Mouse (Mus musculus): ENCODE measurements around the gene Cpe. TPM values are rescaled to one million over a fixed set of nuclear protein-coding genes. Genes with fewer than 3 reads are reported as not detected.

Cpe gene
- polyA plus RNA-seq, 1 experiment from 2014 or later, result 49.1 TPM

DNA sequence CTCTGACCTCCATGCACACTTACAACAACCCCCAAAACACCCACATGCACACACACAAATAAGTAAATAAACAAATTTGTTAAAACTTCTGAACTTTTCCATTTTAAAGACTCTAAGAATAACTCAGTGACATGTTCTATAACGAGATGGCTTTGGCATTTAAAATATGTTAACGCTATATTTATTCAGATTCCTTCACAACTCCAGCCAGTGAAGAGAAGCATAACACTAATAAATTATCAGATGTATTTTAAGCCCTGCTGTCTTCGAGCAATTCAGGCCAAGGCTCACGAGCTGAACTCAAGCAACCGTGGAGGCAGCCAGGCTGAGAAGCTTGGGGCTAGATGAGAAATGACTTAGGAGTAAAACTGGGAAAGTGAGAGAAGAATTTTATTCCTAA is 79.2 kb downstream of the Cpe start:
- no peak overlapping the region for H3K9ac ChIP-seq (ENCODE audit: low read length)
- no peaks in the 10 kb centered on the region for H3K9me3 ChIP-seq (ENCODE audit: control insufficient read depth, low read length)
- H3K27ac ChIP-seq (ENCODE audit: low read length), result no peak overlapping the region
- no peak overlapping the region for H3K4me3 ChIP-seq (ENCODE audit: low read length)
- no peak overlapping the region for H3K4me2 ChIP-seq (ENCODE audit: low read depth, low read length)
- no peaks in the 10 kb centered on the region for H3K27me3 ChIP-seq (ENCODE audit: control insufficient read depth, insufficient read depth, low read depth, low read length)
- ATAC-seq (ENCODE audit: low read depth), result no peak
- no peaks in the 10 kb centered on the region for H3K4me1 ChIP-seq (replicated peaks; ENCODE audit: control insufficient read depth, insufficient read depth, low read length)
- WGBS, result 59% methylated on average over 5 of the region's 5 CpGs
- no peaks in the 10 kb centered on the region for H3K36me3 ChIP-seq (ENCODE audit: control insufficient read depth, insufficient read depth, low read length)

GRCm38 (mm10) chr8:64611210-64611974 is 81.5 kb downstream of the Cpe start:
- Histone ChIP-seq H3K4me2 (ENCODE audit: low read depth, low read length) (no peak overlapping the region), H3K9ac (ENCODE audit: low read length) (no peak overlapping the region), H3K4me1 (replicated peaks; ENCODE audit: control insufficient read depth, insufficient read depth, low read length) (no peaks in the 10 kb centered on the region), H3K27ac (ENCODE audit: low read length) (no peak overlapping the region), H3K4me3 (ENCODE audit: low read length) (no peak overlapping the region), H3K27me3 (ENCODE audit: control insufficient read depth, insufficient read depth, low read depth, low read length) (no peaks in the 10 kb centered on the region), H3K9me3 (ENCODE audit: control insufficient read depth, low read length) (no peaks in the 10 kb centered on the region), H3K36me3 (ENCODE audit: control insufficient read depth, insufficient read depth, low read length) (no peaks in the 10 kb centered on the region)
- ATAC-seq (ENCODE audit: low read depth), result no peak
- 64% methylated on average over 11 of the region's 11 CpGs for WGBS

GRCm38 (mm10) chr8:64608931-64609330 is 83.9 kb downstream of the Cpe start:
- Histone ChIP-seq H3K27me3 (ENCODE audit: control insufficient read depth, insufficient read depth, low read depth, low read length) (no peaks in the 10 kb centered on the region), H3K9me3 (ENCODE audit: control insufficient read depth, low read length) (no peaks in the 10 kb centered on the region), H3K4me3 (ENCODE audit: low read length) (no peak overlapping the region), H3K27ac (ENCODE audit: low read length) (no peak overlapping the region), H3K9ac (ENCODE audit: low read length) (no peak overlapping the region), H3K4me1 (replicated peaks; ENCODE audit: control insufficient read depth, insufficient read depth, low read length) (no peaks in the 10 kb centered on the region), H3K4me2 (ENCODE audit: low read depth, low read length) (no peak overlapping the region), H3K36me3 (ENCODE audit: control insufficient read depth, insufficient read depth, low read length) (no peaks in the 10 kb centered on the region)
- WGBS, result 85% methylated on average over 16 of the region's 16 CpGs
- no peak for ATAC-seq (ENCODE audit: low read depth)

GRCm38 (mm10) chr8:64606015-64606414 is 86.8 kb downstream of the Cpe start:
- H3K36me3 ChIP-seq (ENCODE audit: control insufficient read depth, insufficient read depth, low read length), result no peaks in the 10 kb centered on the region
- no peaks in the 10 kb centered on the region for H3K4me1 ChIP-seq (replicated peaks; ENCODE audit: control insufficient read depth, insufficient read depth, low read length)
- H3K9ac ChIP-seq (ENCODE audit: low read length), result no peak overlapping the region
- no peaks in the 10 kb centered on the region for H3K27me3 ChIP-seq (ENCODE audit: control insufficient read depth, insufficient read depth, low read depth, low read length)
- no peak overlapping the region for H3K4me2 ChIP-seq (ENCODE audit: low read depth, low read length)
- no peak overlapping the region for H3K4me3 ChIP-seq (ENCODE audit: low read length)
- no peak for ATAC-seq (ENCODE audit: low read depth)
- 93% methylated on average over 5 of the region's 5 CpGs for WGBS
- H3K9me3 ChIP-seq (ENCODE audit: control insufficient read depth, low read length), result no peaks in the 10 kb centered on the region
- H3K27ac ChIP-seq (ENCODE audit: low read length), result no peak overlapping the region

DNA sequence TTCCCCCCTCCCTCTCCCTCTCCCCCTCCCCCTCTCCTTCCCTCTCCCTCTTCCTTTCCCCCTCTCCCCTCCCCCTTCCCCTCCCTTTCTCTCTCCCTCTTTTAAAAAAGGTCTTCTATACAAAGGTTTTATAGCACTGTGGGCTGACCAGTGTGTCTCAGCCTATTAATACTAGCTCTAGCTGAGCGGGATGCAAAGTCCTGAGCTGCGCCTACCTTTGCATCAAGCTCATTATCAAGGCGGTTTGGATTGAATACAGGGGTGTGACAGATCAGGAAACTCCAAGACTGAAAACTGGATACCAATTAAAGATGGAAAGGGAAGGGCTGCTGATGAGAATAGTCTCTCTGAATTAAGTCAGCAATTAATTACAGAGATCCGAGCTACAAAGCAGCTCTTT is 94.6 kb downstream of the Cpe start:
- no peak for ATAC-seq (ENCODE audit: low read depth)
- WGBS, result 74% methylated on average over 4 of the region's 4 CpGs
- Histone ChIP-seq H3K27me3 (ENCODE audit: control insufficient read depth, insufficient read depth, low read depth, low read length) (no peaks in the 10 kb centered on the region), H3K27ac (ENCODE audit: low read length) (no peak overlapping the region), H3K4me2 (ENCODE audit: low read depth, low read length) (no peak overlapping the region), H3K9me3 (ENCODE audit: control insufficient read depth, low read length) (no peaks in the 10 kb centered on the region), H3K36me3 (ENCODE audit: control insufficient read depth, insufficient read depth, low read length) (no peaks in the 10 kb centered on the region), H3K4me3 (ENCODE audit: low read length) (no peak overlapping the region), H3K4me1 (replicated peaks; ENCODE audit: control insufficient read depth, insufficient read depth, low read length) (no peaks in the 10 kb centered on the region), H3K9ac (ENCODE audit: low read length) (no peak overlapping the region)

GRCm38 (mm10) chr8:64597042-64597970 is 95.5 kb downstream of the Cpe start:
- Histone ChIP-seq H3K4me2 (ENCODE audit: low read depth, low read length) (no peak overlapping the region), H3K9me3 (ENCODE audit: control insufficient read depth, low read length) (no peaks in the 10 kb centered on the region), H3K9ac (ENCODE audit: low read length) (no peak overlapping the region), H3K27me3 (ENCODE audit: control insufficient read depth, insufficient read depth, low read depth, low read length) (no peaks in the 10 kb centered on the region), H3K4me1 (replicated peaks; ENCODE audit: control insufficient read depth, insufficient read depth, low read length) (no peaks in the 10 kb centered on the region), H3K27ac (ENCODE audit: low read length) (no peak overlapping the region), H3K4me3 (ENCODE audit: low read length) (no peak overlapping the region), H3K36me3 (ENCODE audit: control insufficient read depth, insufficient read depth, low read length) (no peaks in the 10 kb centered on the region)
- 32% methylated on average over 21 of the region's 21 CpGs for WGBS
- ATAC-seq (ENCODE audit: low read depth), result peak; percentile 52; the same call in 1 of the 2 replicates

DNA sequence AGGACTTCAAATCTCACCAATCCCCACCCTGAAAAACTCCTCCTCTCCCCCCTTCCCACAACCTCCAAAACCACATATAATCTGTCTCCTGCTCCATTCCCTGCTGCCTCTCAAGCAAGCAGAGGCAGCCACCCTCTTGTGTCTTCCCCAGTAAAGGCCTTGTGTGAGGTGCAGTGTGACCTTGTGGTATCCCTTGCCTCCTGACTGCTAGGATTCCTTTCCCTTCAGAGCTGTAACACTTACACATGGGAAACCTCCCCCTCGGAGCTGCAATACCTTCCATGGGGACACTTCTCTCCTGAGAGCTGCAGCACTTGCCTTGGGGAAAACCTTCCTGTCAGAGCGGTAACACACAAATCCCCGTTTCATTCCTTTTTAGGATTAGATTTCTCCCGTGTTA is 96.5 kb downstream of the Cpe start:
- 62% methylated on average over 4 of the region's 4 CpGs for WGBS
- ATAC-seq (ENCODE audit: low read depth), result no peak

DNA sequence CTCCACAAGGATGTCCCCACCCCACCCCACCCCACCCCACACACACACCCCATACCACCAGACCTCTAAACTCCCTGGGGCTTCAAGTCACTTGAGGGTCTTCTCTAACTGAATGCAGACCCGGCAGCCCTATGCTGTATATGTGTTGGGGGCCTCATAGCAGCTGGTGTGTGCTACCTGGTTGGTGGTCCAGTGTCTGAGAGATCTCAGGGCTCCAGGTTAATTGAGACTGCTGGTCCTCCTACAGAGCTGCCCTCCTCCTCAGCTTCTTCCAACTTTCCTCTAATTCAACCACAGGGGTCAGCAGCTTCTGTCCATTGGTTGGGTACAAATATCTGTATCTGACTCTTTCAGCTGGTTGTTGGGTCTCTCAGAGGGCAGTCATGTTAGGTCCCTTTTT is 102.4 kb downstream of the Cpe start:
- ATAC-seq (ENCODE audit: low read depth), result no peak
- Histone ChIP-seq H3K4me2 (ENCODE audit: low read depth, low read length) (no peak overlapping the region), H3K4me3 (ENCODE audit: low read length) (no peak overlapping the region), H3K27ac (ENCODE audit: low read length) (no peak overlapping the region), H3K9ac (ENCODE audit: low read length) (no peak overlapping the region), H3K4me1 (replicated peaks; ENCODE audit: control insufficient read depth, insufficient read depth, low read length) (no peaks in the 10 kb centered on the region), H3K27me3 (ENCODE audit: control insufficient read depth, insufficient read depth, low read depth, low read length) (no peaks in the 10 kb centered on the region), H3K36me3 (ENCODE audit: control insufficient read depth, insufficient read depth, low read length) (no peaks in the 10 kb centered on the region), H3K9me3 (ENCODE audit: control insufficient read depth, low read length) (no peaks in the 10 kb centered on the region)
- 93% methylated on average over 1 of the region's 1 CpGs for WGBS

More for the DNA sequence above, 96.5 kb downstream of the Cpe start:
- H3K4me3 ChIP-seq (ENCODE audit: low read length), result no peak overlapping the region
- no peaks in the 10 kb centered on the region for H3K36me3 ChIP-seq (ENCODE audit: control insufficient read depth, insufficient read depth, low read length)
- H3K27me3 ChIP-seq (ENCODE audit: control insufficient read depth, insufficient read depth, low read depth, low read length), result no peaks in the 10 kb centered on the region
- no peak overlapping the region for H3K27ac ChIP-seq (ENCODE audit: low read length)
- no peaks in the 10 kb centered on the region for H3K9me3 ChIP-seq (ENCODE audit: control insufficient read depth, low read length)
- no peak overlapping the region for H3K9ac ChIP-seq (ENCODE audit: low read length)
- no peak overlapping the region for H3K4me2 ChIP-seq (ENCODE audit: low read depth, low read length)
- H3K4me1 ChIP-seq (replicated peaks; ENCODE audit: control insufficient read depth, insufficient read depth, low read length), result no peaks in the 10 kb centered on the region

- ATAC-seq (ENCODE audit: low read depth), result no peak
- Histone ChIP-seq H3K9ac (ENCODE audit: low read length) (no peak overlapping the region), H3K4me3 (ENCODE audit: low read length) (no peak overlapping the region), H3K27ac (ENCODE audit: low read length) (no peak overlapping the region), H3K4me1 (replicated peaks; ENCODE audit: control insufficient read depth, insufficient read depth, low read length) (no peaks in the 10 kb centered on the region), H3K9me3 (ENCODE audit: control insufficient read depth, low read length) (no peaks in the 10 kb centered on the region), H3K4me2 (ENCODE audit: low read depth, low read length) (no peak overlapping the region), H3K27me3 (ENCODE audit: control insufficient read depth, insufficient read depth, low read depth, low read length) (no peaks in the 10 kb centered on the region), H3K36me3 (ENCODE audit: control insufficient read depth, insufficient read depth, low read length) (no peaks in the 10 kb centered on the region)
- WGBS, result 33% methylated on average over 3 of the region's 3 CpGs
Measured at GRCm38 (mm10) chr8:64582887-64583286, 110.0 kb downstream of the Cpe start.
